Mouse (Mus musculus): ENCODE measurements around the gene Erlin1.

The Erlin1 gene

GRCm38 (mm10) chr19:44063773-44064172 lies 5.8 kb downstream of the Erlin1 start:
- DNase-seq (ENCODE audit: extremely low read depth, low read depth), result no peak

- DNase-seq (ENCODE audit: extremely low read depth, low read depth), result no peak
Observed at GRCm38 (mm10) chr19:44060226-44060625, 9.4 kb downstream of the Erlin1 start.

DNA sequence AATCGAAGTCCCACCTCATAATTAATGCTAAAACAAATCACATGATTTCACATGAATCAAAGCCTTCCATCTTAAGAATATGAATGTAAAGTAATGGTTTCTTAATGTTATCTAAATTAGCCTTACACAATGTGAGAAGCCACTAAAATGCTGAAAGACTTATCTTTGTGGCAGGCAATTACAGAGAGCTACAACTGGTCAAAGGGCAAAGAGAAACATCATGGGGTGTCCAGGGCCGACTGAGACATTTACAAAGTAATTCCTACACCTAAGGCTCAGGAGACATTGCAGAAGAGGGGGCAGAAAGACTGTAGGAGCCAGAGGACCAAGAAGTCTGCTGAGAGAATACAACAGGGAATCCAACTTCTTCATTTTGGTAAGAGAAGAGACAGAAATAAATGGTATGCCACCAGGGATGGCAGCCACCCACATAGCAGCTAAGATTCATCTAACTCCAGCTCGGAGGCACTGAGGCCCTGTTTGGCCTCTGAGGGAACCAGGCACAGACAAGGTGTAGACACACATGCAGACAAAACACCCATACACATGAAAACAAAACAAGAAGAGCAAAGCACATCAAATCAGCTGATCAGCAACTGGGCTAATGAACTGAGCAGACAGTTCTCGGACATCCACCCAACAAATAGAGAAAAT lies 14.3 kb downstream of the Erlin1 start:
- no peak for DNase-seq (ENCODE audit: extremely low read depth, low read depth)

DNA sequence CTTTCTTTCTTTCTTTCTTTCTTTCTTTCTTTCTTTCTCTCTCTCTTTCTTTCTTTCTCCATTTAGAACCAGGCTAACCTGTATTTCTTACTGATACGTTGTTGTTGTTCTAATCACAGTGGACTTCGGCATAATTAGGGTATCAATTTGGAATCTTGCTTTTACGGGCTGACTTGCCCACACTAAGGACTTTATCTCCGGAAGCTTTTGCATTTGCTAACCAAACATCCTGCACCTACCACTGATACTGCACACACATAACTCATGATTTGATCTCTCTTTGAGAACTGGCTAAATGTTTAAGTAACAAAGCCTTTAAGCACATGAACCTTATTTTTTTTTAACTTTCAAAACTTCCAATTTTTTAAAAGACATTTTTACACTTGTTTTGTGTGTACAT lies 19.2 kb downstream of the Erlin1 start:
- DNase-seq (ENCODE audit: extremely low read depth, low read depth), result no peak

- DNase-seq (ENCODE audit: extremely low read depth, low read depth), result no peak
Observed at GRCm38 (mm10) chr19:44049282-44049681, 20.3 kb downstream of the Erlin1 start.

GRCm38 (mm10) chr19:44045847-44046246 lies 23.7 kb downstream of the Erlin1 start:
- peak; percentile 55 for DNase-seq (ENCODE audit: extremely low read depth, low read depth)

DNA sequence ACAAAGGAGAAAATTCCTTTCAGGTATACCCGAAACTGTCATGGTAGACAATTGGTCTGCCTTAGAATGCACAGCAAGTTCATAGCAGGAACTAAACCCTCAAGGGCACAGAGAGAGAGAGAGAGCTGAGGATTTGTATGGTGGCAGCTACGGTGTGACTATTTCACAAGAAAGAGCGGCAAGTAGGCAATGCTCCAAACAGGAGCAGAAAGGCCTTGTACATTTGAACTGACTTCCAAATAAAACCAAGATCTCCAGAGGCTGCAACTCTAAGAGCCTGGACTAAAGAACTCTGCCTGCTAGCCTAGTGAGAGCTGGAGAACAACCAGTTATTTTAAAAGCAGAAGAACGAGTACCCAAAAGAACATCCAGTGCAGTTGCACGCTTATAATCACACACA lies 27.5 kb downstream of the Erlin1 start:
- DNase-seq (ENCODE audit: extremely low read depth, low read depth), result no peak

DNA sequence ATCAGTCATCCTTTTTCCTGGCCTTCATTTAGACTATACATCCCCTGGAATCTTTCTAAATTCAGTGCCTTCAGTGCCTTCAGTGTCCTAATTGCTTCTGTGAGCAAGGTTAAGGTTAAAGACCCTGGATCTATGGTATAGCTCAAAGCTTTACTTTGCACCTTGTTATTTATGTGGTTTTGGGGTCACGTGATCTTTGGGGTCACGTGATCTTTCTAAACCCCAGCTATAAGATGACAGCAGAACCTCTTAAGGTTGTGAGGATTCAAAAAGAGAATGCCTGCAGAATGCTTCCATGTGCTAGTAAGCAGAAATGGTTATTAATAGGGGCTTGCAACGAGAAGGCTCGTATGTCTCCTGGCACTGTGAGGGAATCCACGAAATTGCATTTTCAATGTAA lies 36.2 kb downstream of the Erlin1 start:
- no peak for DNase-seq (ENCODE audit: extremely low read depth, low read depth)

- no peak for DNase-seq (ENCODE audit: extremely low read depth, low read depth)
Observed at GRCm38 (mm10) chr19:44032046-44032744, 37.4 kb downstream of the Erlin1 start.

GRCm38 (mm10) chr19:44030024-44030423 lies 39.6 kb downstream of the Erlin1 start:
- no peak for DNase-seq (ENCODE audit: extremely low read depth, low read depth)

DNA sequence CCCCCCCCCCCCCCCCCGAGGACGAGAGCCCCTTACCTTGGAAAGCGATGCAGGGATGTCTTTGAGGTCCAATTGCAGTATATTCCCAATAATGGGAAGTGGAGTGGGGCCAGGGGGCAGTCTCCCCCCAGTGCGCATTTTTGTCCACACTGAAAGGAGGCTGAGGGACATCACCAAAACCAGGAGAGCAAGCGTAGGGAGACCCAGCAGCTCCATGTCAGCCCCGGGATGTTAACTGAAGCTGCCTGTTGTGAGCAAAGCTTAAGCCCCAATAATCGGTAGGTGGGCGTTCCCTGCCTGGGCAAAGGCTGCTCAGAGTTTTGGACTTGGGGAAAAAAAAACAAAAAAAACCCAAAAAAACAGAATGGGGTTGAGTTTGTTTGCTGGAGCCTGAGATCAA lies 40.6 kb downstream of the Erlin1 start, which contains the start of gene Cyp2c23:
Gene Cyp2c23 (minus strand): TSS at position 237 of the 400 bp plus-strand sequence.
- DNase-seq (ENCODE audit: extremely low read depth, low read depth), result no peak

DNA sequence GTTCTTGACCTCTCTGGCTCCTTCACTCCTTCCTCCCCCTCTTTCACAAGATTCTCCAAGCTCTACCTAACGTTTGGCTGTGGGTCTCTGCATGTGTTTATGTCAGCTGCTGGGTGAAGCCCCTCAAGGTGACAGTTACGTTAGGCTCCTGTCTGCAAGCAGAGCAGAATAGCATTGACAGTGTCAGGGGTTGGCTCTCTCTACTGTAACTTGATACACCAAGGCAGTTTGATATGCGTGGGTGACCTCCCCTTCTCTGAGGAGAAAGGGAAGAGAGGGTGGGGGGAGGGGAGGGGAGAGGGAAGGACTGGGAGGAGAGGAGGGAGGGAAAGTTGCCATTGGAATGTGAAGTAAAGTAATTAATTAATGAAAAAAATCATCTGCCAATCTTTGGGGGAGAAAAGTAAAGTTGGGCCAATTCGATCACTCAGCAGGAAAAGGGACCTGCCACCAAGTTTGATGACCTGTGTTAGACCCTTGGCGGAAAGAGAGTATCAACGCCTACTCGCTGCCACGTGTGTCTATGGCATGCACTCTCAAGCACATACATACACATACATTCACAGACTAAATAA lies 42.5 kb downstream of the Erlin1 start:
- no peak for DNase-seq (ENCODE audit: extremely low read depth, low read depth)

GRCm38 (mm10) chr19:44024921-44025585 lies 44.5 kb downstream of the Erlin1 start:
- DNase-seq (ENCODE audit: extremely low read depth, low read depth), result no peak

- peak; percentile 12 for DNase-seq (ENCODE audit: extremely low read depth, low read depth)
Observed at GRCm38 (mm10) chr19:44023066-44023465, 46.5 kb downstream of the Erlin1 start.

- DNase-seq (ENCODE audit: extremely low read depth, low read depth), result no peak
Observed at GRCm38 (mm10) chr19:44021502-44021901, 48.1 kb downstream of the Erlin1 start.

- DNase-seq (ENCODE audit: extremely low read depth, low read depth), result no peak
Observed at GRCm38 (mm10) chr19:44019739-44020138, 49.8 kb downstream of the Erlin1 start.

- DNase-seq (ENCODE audit: extremely low read depth, low read depth), result no peak
Observed at GRCm38 (mm10) chr19:44013862-44014261, 55.7 kb downstream of the Erlin1 start.

GRCm38 (mm10) chr19:44008784-44009183 lies 60.8 kb downstream of the Erlin1 start:
- DNase-seq (ENCODE audit: extremely low read depth, low read depth), result no peak

DNA sequence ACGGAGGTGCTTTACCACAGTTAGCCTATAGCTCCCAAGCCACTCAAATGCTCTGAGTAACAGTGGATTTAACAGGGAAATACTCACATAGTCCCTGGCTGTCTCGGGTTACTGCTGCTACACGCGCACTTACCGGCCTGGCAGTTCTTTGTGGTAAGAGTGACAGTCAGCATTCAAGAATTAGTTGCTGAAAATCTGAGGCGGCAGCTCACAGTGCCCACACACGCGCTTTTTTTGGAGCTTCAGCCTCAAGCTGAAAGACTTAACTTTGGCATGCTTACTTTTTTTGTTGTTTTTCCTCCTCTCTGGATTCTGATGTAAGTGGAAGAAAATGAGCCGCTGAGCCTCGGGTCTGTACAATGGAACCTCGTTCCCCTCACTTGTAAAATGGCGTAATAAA lies 62.4 kb downstream of the Erlin1 start:
- no peak for DNase-seq (ENCODE audit: extremely low read depth, low read depth)

GRCm38 (mm10) chr19:44005025-44005424 lies 64.6 kb downstream of the Erlin1 start:
- no peak for DNase-seq (ENCODE audit: extremely low read depth, low read depth)

DNA sequence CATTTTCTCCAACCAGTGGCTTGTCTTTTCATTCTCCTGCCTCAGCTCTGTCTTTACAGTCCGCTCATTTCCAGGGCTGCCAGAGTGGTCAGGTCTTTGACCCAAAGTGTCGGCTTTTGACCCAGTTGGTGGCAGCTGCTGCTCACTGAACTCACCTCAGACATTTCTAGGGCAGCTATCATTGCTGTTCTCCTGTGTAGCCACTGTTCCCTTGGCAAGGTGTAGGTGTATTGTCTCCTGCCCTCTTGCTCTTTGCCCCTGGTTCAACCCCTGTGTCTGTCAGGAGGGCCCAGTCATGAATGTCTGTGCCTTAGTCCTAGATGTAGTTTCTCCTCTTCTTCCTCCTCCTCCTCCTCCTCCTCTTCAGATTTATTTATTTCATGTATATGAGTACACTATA lies 65.3 kb downstream of the Erlin1 start:
- no peak for DNase-seq (ENCODE audit: extremely low read depth, low read depth)

DNA sequence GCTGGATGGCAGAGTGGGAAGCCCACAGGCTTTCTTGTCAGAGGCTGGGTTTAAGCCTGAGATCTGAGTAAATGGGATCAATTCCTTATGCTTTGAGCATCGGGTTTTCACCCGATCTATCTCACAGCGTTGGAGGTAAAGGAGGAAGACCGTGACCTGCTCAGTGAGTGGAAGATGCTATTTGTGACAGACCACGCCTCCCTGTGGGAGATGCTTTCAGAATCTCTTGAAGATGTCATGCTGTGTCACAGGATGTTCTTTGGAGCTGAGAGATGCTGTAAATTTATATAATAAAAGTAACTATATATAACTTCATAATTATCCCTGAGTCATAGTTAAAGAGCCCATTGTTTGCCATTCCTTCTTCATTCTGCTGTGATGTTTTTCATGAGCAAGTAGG lies 68.9 kb downstream of the Erlin1 start:
- no peak for DNase-seq (ENCODE audit: extremely low read depth, low read depth)
